Mouse (Mus musculus) cerebellum, adult 2 months (tissue): Measurements from ENCODE around the gene Gck. TPM values are rescaled to one million over a fixed set of nuclear protein-coding genes. Genes with fewer than 3 reads are reported as not detected.

Source experiments
- DNase-seq, 2 experiments: peaks; one replicate each; pipeline ENCODE4 v3.0.0; 2021
- H3K27ac ChIP-seq: fragments of 200-500 bp; 2 replicates; pipeline ENCODE4 v1.5.1; 2012; ENCODE audit warnings: low read length, control low read depth, inconsistent platforms; ENCODE audit not compliant: insufficient read depth
- H3K27me3 ChIP-seq: fragments of 200-500 bp; 2 replicates; pipeline ENCODE4 v1.6.1; 2012; ENCODE audit warnings: inconsistent platforms, mild to moderate bottlenecking, low read length, moderate library complexity; ENCODE audit not compliant: control insufficient read depth, insufficient read depth
- H3K4me1 ChIP-seq: fragments of 200-500 bp; 2 replicates; pipeline ENCODE4 v1.6.1; 2011; ENCODE audit warnings: low read length; ENCODE audit not compliant: control insufficient read depth, insufficient read depth
- H3K4me3 ChIP-seq: fragments of 200-500 bp; replicated peaks from 2 replicates; pipeline ENCODE3; 2011; ENCODE audit warnings: mild to moderate bottlenecking, low read depth, low read length, control low read depth; ENCODE audit not compliant: insufficient read depth
- CTCF ChIP-seq: fragments of 200-500 bp; IDR thresholded peaks from 2 replicates; pipeline ENCODE4 v1.5.1; 2011; ENCODE audit warnings: low read depth, mild to moderate bottlenecking, control low read depth, low read length, moderate library complexity, borderline replicate concordance; ENCODE audit not compliant: insufficient read depth
- POLR2A ChIP-seq: fragments of 200-500 bp; IDR thresholded peaks from 2 replicates; pipeline ENCODE4 v1.6.1; 2011; ENCODE audit warnings: low read length, control low read depth, borderline replicate concordance; ENCODE audit not compliant: insufficient read depth
- WGBS: fragments of 180-500 bp; shearing (Covaris S2); methylation state at CpG from one replicate; pipeline ENCODE4 v1.1.7; 2018; 5-methylcytosine and 5-hydroxymethylcytosine counted together
- polyA plus RNA-seq: library from polyadenylated mRNA; depleted of rRNA; stranded (reverse); fragments of >200 nt; gene quantifications from 2 replicates; pipeline ENCODE4 v1.2.3, GENCODE M21; 2012

The Gck gene
- polyA plus RNA-seq, 1 experiment, result 0.74 TPM

GRCm38 (mm10) chr11:5904357-5904756 is 45.5 kb downstream of the Gck start:
- no peaks in the 10 kb centered on the region for H3K27me3 ChIP-seq
- WGBS, result 90% methylated on average over 19 of the region's 19 CpGs
- H3K4me3 ChIP-seq, result no peak overlapping the region
- no peak for TF ChIP-seq POLR2A
- TF ChIP-seq CTCF, result no peak
- DNase-seq, result no peak
- no peak overlapping the region for H3K27ac ChIP-seq
- peaks cover 8% of the 10 kb centered on the region; the same call in 1 of the 2 replicates for H3K4me1 ChIP-seq

GRCm38 (mm10) chr11:5903844-5904243 is 46.0 kb downstream of the Gck start:
- H3K4me1 ChIP-seq, result peaks cover 8% of the 10 kb centered on the region; the same call in 1 of the 2 replicates
- no peaks in the 10 kb centered on the region for H3K27me3 ChIP-seq
- WGBS, result 84% methylated on average over 2 of the region's 2 CpGs
- no peak overlapping the region for H3K4me3 ChIP-seq
- TF ChIP-seq POLR2A, result no peak
- TF ChIP-seq CTCF, result no peak
- DNase-seq, result no peak
- H3K27ac ChIP-seq, result no peak overlapping the region

GRCm38 (mm10) chr11:5902390-5902789 is 47.5 kb downstream of the Gck start:
- Histone ChIP-seq H3K27ac (no peak overlapping the region), H3K27me3 (no peaks in the 10 kb centered on the region), H3K4me1 (peaks cover 8% of the 10 kb centered on the region; the same call in 1 of the 2 replicates), H3K4me3 (peak overlapping the region; percentile 23)
- no peak for DNase-seq
- 35% methylated on average over 6 of the region's 6 CpGs for WGBS
- TF ChIP-seq POLR2A (no peak), CTCF (no peak)

- 3% methylated on average over 32 of the region's 32 CpGs for WGBS
- Histone ChIP-seq H3K27ac (no peak overlapping the region), H3K4me1 (peaks cover 8% of the 10 kb centered on the region; the same call in 1 of the 2 replicates), H3K27me3 (no peaks in the 10 kb centered on the region), H3K4me3 (peak overlapping the region; percentile 23)
- TF ChIP-seq POLR2A, result 0 out of 2 replicates have a peak, but pooled peaks have one; percentile 36
- TF ChIP-seq CTCF, result no peak
- peak; percentile 54 for DNase-seq
Observed at GRCm38 (mm10) chr11:5901950-5902349, 47.9 kb downstream of the Gck start.

GRCm38 (mm10) chr11:5901320-5901719 is 48.6 kb downstream of the Gck start:
- 53% methylated on average over 3 of the region's 3 CpGs for WGBS

GRCm38 (mm10) chr11:5899286-5899685 is 50.6 kb downstream of the Gck start:
- Histone ChIP-seq H3K27me3 (no peaks in the 10 kb centered on the region), H3K4me1 (peaks cover 8% of the 10 kb centered on the region; the same call in 1 of the 2 replicates), H3K27ac (no peak overlapping the region), H3K4me3 (no peak overlapping the region)
- no peak for DNase-seq
- WGBS, result 96% methylated on average over 10 of the region's 10 CpGs
- TF ChIP-seq CTCF (no peak), POLR2A (no peak)

More at GRCm38 (mm10) chr11:5901320-5901719, 48.6 kb downstream of the Gck start:
- H3K4me1 ChIP-seq, result peaks cover 8% of the 10 kb centered on the region; the same call in 1 of the 2 replicates
- TF ChIP-seq CTCF, result no peak
- H3K27me3 ChIP-seq, result no peaks in the 10 kb centered on the region
- peak overlapping the region; percentile 23 for H3K4me3 ChIP-seq
- peak in 1 of 2 experiments; percentile 20 for DNase-seq
- H3K27ac ChIP-seq, result no peak overlapping the region

GRCm38 (mm10) chr11:5898531-5898930 is 51.4 kb downstream of the Gck start, which contains the start of gene Myl7:
TSS of gene Myl7 (minus strand) at chr11:5898782.
- DNase-seq, result no peak
- no peak for TF ChIP-seq POLR2A
- Histone ChIP-seq H3K4me1 (peaks cover 8% of the 10 kb centered on the region; the same call in 1 of the 2 replicates), H3K27me3 (no peaks in the 10 kb centered on the region), H3K4me3 (no peak within 1 kb of the TSS), H3K27ac (no peak within 1 kb of the TSS)
- 84% methylated on average over 5 of the region's 5 CpGs for WGBS

GRCm38 (mm10) chr11:5897839-5898238 is 52.0 kb downstream of the Gck start:
- no peak for DNase-seq
- WGBS, result 61% methylated on average over 10 of the region's 10 CpGs
- TF ChIP-seq CTCF (no peak), POLR2A (no peak)
- Histone ChIP-seq H3K27ac (no peak overlapping the region), H3K27me3 (no peaks in the 10 kb centered on the region), H3K4me1 (peaks cover 8% of the 10 kb centered on the region; the same call in 1 of the 2 replicates), H3K4me3 (no peak overlapping the region)
